Mouse (Mus musculus) forebrain, embryonic 13.5 days (tissue): ENCODE results near the gene Trub1. TPM values are rescaled to one million over a fixed set of nuclear protein-coding genes. Genes with fewer than 3 reads are reported as not detected.

ENCODE experiments used
- ATAC-seq: fragments of 200-750 bp; cut with Nextera tagmentation; 2 replicates; pipeline ENCODE4 v1.8.0; 2017
- H3K27ac ChIP-seq: fragments of 300-500 bp; sonication (generic); 2 replicates; pipeline ENCODE4 v1.5.1; 2015; ENCODE audit warnings: inconsistent platforms, mild to moderate bottlenecking, moderate library complexity
- H3K27me3 ChIP-seq: fragments of 300-500 bp; sonication (generic); 2 replicates; pipeline ENCODE4 v1.6.1; 2015; ENCODE audit warnings: mild to moderate bottlenecking, inconsistent platforms
- H3K36me3 ChIP-seq: fragments of 300-500 bp; sonication (generic); 2 replicates; pipeline ENCODE4 v1.6.1; 2015; ENCODE audit warnings: mild to moderate bottlenecking, inconsistent platforms; ENCODE audit not compliant: poor library complexity, severe bottlenecking
- H3K4me1 ChIP-seq: fragments of 300-500 bp; sonication (generic); 2 replicates; pipeline ENCODE4 v1.6.1; 2015; ENCODE audit warnings: inconsistent platforms
- H3K4me2 ChIP-seq: fragments of 300-500 bp; sonication (generic); 2 replicates; pipeline ENCODE4 v1.6.1; 2015; ENCODE audit warnings: inconsistent platforms, mild to moderate bottlenecking, moderate library complexity
- H3K4me3 ChIP-seq: fragments of 300-500 bp; sonication (generic); 2 replicates; pipeline ENCODE4 v1.5.1; 2015; ENCODE audit warnings: mild to moderate bottlenecking, inconsistent platforms
- H3K9ac ChIP-seq: fragments of 300-500 bp; sonication (generic); 2 replicates; pipeline ENCODE4 v1.6.1; 2015; ENCODE audit warnings: mild to moderate bottlenecking, inconsistent platforms
- H3K9me3 ChIP-seq: fragments of 300-500 bp; sonication (generic); replicated peaks from 2 replicates; pipeline ENCODE4 v1.6.1; 2016; ENCODE audit warnings: inconsistent platforms
- WGBS: fragments of 180-500 bp; shearing (Covaris S2); methylation state at CpG from one replicate; pipeline ENCODE4 v1.1.7; 2015; 5-methylcytosine and 5-hydroxymethylcytosine counted together
- polyA plus RNA-seq: library from polyadenylated mRNA; unstranded; fragments of >200 nt; fragmentation: Nextera tagmentation; extraction: Ambion mirVana; gene quantifications from 2 replicates; pipeline ENCODE4 v1.2.1, GENCODE M21; 2015

Gene Trub1
- polyA plus RNA-seq, 1 experiment from 2014 or later, result 14.8 TPM

DNA sequence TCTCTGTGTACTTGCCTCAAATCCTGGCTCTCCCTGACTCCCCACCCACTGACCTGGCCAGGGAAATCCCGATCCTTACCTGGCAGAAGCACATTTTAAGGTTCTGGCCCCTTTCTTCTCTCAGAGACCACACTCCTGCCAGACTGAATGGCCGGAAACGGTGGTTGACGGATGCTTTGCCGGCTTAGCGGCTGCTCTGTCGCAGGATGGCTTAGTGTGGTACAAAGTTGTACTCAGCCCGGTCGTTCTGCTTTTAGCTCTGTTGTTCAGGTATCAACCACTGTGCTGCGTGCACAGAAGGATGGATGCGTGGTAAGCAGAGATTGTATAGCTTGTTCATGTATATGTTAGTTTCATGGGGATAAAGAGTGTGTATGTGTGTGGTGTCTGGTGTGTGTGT is 25.3 kb downstream of the Trub1 start:
- no peaks in the 10 kb centered on the region for H3K27me3 ChIP-seq
- H3K4me2 ChIP-seq, result no peak overlapping the region
- no peaks in the 10 kb centered on the region for H3K9me3 ChIP-seq
- H3K4me3 ChIP-seq, result no peak overlapping the region
- H3K9ac ChIP-seq, result no peak overlapping the region
- no peak overlapping the region for H3K27ac ChIP-seq
- ATAC-seq, result no peak
- peaks cover 9% of the 10 kb centered on the region; the same call in 1 of the 2 replicates for H3K4me1 ChIP-seq
- WGBS, result 86% methylated on average over 11 of the region's 11 CpGs
- H3K36me3 ChIP-seq, result peaks cover 6% of the 10 kb centered on the region; the same call in 1 of the 2 replicates

DNA sequence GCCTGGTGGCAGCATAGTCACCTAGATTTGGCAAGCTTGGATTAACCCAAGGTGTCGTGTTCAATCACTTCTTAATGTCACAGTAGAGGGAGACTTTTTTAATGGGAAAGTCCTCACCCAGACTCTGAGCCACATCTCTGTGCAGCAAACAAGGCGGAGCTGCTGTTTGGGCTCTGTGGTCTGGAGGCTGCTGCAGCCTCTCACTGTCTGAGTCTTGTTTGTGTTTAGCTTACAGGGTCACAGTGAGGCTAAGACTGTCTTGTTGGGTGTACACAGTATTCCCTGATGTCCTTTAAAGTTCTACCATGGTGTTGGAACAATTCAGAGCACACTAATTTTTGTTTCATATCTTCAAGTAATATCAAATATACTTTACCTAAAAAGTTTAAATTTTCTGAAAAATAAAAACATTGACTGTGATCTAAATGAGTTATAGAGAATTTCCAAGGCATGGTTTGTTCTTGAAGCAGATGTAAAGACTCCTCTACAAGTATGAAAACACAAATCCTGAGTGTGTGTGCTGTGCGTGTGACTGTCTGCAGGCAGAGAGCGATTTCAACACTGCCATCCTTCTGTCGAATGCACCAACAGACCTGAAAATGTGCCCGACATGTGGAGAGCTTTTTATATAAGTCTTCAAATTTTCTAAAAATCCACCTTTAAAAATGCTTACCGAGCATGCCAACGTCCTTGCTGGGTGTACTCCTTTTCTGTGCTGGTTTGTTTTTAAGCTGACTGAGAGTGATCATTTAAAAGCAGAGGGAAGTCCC is 27.4 kb downstream of the Trub1 start:
- no peaks in the 10 kb centered on the region for H3K4me1 ChIP-seq
- H3K36me3 ChIP-seq, result peaks cover 4% of the 10 kb centered on the region; the same call in 1 of the 2 replicates
- no peaks in the 10 kb centered on the region for H3K27me3 ChIP-seq
- 87% methylated on average over 8 of the region's 8 CpGs for WGBS
- H3K27ac ChIP-seq, result no peak overlapping the region
- no peaks in the 10 kb centered on the region for H3K9me3 ChIP-seq
- H3K4me2 ChIP-seq, result no peak overlapping the region
- ATAC-seq, result no peak
- no peak overlapping the region for H3K4me3 ChIP-seq
- no peak overlapping the region for H3K9ac ChIP-seq

DNA sequence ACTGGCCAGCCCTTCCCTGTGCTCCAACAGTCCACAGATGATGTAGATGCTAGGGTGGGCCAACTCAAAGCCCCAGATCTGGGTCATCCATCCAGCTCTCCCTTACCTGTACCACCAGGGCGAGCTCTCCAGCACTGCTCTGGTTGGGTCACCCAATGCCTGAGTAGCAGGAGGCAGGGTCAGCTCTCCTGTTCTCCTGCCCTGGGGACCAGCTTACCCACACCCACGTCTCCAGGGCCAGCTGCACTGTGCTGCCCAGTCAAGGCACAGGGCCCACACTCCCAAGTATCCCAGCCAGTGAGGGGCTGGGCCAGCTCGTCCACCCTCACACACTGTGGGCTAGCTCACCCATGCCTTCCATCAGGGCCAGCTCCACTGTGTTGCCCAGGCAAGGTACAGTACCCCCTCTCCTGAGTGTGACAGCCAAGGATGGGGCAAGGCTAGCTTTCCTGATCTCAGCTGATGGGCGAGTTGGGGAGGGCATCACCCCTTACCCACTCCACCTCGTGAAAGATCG is 29.1 kb downstream of the Trub1 start:
- H3K4me1 ChIP-seq, result no peaks in the 10 kb centered on the region
- H3K36me3 ChIP-seq, result peaks cover 8% of the 10 kb centered on the region; the same call in 1 of the 2 replicates
- H3K4me3 ChIP-seq, result no peak overlapping the region
- H3K4me2 ChIP-seq, result no peak overlapping the region
- no peak overlapping the region for H3K27ac ChIP-seq
- no peak overlapping the region for H3K9ac ChIP-seq
- no peaks in the 10 kb centered on the region for H3K27me3 ChIP-seq
- no peak for ATAC-seq
- 88% methylated on average over 6 of the region's 6 CpGs for WGBS
- no peaks in the 10 kb centered on the region for H3K9me3 ChIP-seq

DNA sequence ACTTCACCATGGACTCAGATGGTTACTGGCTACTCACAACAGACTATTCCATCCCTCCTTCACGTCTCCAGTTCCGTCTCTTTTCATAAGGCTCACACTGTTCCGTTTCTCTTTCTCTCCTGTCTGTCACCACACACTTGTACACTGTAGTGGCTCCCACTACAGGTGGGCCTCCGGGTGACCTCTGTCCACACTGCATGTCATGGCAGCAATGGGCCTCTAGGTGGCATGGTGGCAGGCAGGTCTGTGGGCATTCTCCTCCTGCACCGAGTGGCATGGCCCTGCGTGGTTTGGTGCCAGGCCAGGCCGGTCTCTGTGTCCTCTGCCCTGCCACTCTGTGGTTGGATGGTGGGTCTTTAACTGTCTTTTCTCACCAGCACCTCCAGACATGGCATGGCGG is 30.1 kb downstream of the Trub1 start:
- no peaks in the 10 kb centered on the region for H3K9me3 ChIP-seq
- no peak overlapping the region for H3K27ac ChIP-seq
- ATAC-seq, result 0 out of 2 replicates have a peak, but pooled peaks have one; percentile 19
- no peak overlapping the region for H3K4me2 ChIP-seq
- 79% methylated on average over 8 of the region's 8 CpGs for WGBS
- no peak overlapping the region for H3K4me3 ChIP-seq
- no peaks in the 10 kb centered on the region for H3K27me3 ChIP-seq
- H3K4me1 ChIP-seq, result no peaks in the 10 kb centered on the region
- no peak overlapping the region for H3K9ac ChIP-seq
- H3K36me3 ChIP-seq, result peaks cover 8% of the 10 kb centered on the region; the same call in 1 of the 2 replicates

DNA sequence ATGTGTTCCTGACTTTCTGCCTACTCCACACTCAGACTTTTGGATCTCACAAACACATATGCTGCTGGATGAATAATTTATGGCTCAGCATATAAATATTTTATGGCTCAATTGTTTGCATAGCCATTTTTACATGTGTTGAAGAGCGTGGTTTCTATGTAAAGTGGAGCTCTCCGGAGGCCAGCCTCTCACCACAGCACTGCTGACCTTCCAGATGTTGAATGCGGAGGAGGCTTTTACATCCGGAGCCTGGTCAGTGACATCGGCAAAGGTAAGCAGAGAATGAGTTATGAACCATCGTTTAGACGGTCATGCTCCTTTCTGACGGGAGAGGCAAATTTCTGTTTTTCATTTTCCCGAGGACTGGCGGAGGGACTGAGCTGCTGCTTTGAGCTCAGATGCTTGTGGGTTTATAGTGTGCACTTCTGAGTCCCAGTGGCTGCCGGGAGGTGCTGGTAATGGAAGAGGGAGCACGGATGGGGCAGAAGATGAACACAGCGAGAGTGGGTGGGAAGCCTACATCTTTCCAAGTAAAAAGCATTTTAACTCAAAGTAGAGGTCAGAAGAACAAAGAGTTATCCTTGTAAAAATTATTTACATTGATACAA is 34.4 kb downstream of the Trub1 start:
- H3K36me3 ChIP-seq, result peaks cover 8% of the 10 kb centered on the region; the same call in 1 of the 2 replicates
- H3K9me3 ChIP-seq, result no peaks in the 10 kb centered on the region
- ATAC-seq, result no peak
- no peak overlapping the region for H3K27ac ChIP-seq
- H3K9ac ChIP-seq, result no peak overlapping the region
- H3K4me1 ChIP-seq, result peaks cover 5% of the 10 kb centered on the region; the same call in 1 of the 2 replicates
- 92% methylated on average over 13 of the region's 13 CpGs for WGBS
- H3K27me3 ChIP-seq, result no peaks in the 10 kb centered on the region
- no peak overlapping the region for H3K4me2 ChIP-seq
- no peak overlapping the region for H3K4me3 ChIP-seq

DNA sequence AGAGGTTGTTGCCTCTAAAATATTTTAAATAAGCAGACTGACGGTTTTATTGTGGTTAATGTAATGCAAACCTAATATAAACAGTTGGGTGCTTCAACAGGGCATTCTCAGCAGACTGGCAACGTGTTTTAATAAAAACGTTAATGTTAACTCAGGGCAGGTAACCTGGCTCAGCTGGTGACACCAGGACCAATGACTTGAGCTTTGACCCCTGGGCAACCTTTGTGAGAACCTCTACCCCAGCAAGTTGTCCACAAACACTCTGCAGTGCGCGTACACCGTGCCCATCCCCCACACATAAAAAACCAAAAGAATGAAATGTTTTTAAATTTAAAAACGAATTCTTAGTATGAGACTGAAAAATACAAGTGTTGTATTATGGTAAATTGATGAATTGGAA is 36.8 kb downstream of the Trub1 start:
- WGBS, result 89% methylated on average over 7 of the region's 7 CpGs
- Histone ChIP-seq H3K27ac (no peak overlapping the region), H3K9ac (no peak overlapping the region), H3K36me3 (peaks cover 4% of the 10 kb centered on the region; the same call in 1 of the 2 replicates), H3K4me1 (peaks cover 5% of the 10 kb centered on the region; the same call in 1 of the 2 replicates), H3K9me3 (no peaks in the 10 kb centered on the region), H3K4me2 (no peak overlapping the region), H3K27me3 (no peaks in the 10 kb centered on the region), H3K4me3 (no peak overlapping the region)
- no peak for ATAC-seq

DNA sequence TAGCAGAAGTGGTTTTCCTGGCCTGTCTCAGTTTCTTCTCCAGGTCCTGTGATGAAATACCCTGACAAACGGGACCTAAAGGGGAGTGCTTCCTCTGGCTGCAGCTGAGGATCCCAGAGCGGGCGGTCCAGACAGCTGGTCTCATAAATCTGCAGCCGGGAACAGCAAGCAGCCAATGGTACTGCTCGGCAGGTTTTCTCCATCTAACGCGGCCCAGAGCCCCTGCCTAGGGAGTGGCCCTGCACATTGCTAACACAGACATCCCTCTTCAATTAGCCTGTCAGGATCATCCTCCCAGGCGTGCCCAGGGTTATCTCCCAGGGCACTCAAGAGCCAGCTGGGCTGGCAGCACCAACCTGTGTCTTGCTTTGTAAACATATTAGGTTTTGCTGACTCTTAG is 38.3 kb downstream of the Trub1 start:
- H3K27me3 ChIP-seq, result no peaks in the 10 kb centered on the region
- H3K4me2 ChIP-seq, result no peak overlapping the region
- ATAC-seq, result no peak
- H3K9me3 ChIP-seq, result no peaks in the 10 kb centered on the region
- H3K27ac ChIP-seq, result no peak overlapping the region
- peak overlapping the region; percentile 30; the same call in 1 of the 2 replicates for H3K9ac ChIP-seq
- no peaks in the 10 kb centered on the region for H3K36me3 ChIP-seq
- WGBS, result 47% methylated on average over 8 of the region's 8 CpGs
- H3K4me3 ChIP-seq, result no peak overlapping the region
- peaks cover 5% of the 10 kb centered on the region; the same call in 1 of the 2 replicates for H3K4me1 ChIP-seq

DNA sequence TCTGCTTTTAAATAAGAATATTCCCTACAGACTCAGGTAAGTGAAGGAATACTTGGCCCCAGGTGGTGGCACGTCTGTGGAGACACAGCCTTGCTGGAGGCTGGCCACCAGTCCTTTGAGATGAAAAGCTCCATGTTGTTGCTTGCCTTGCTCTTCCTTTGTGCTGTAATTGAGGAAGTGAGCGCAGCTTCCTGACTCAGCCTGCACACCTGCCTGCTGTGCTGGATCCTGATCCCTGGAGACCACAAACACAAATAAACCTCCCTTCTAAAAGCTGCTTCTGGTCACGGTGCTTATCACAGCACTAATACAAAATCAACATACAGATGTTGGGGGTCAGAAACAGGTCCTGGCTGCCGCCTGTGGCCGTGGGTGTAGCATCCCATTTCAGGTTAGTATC is 41.3 kb downstream of the Trub1 start:
- no peaks in the 10 kb centered on the region for H3K27me3 ChIP-seq
- H3K4me3 ChIP-seq, result no peak overlapping the region
- no peak for ATAC-seq
- H3K4me2 ChIP-seq, result no peak overlapping the region
- H3K9me3 ChIP-seq, result no peaks in the 10 kb centered on the region
- no peak overlapping the region for H3K27ac ChIP-seq
- H3K4me1 ChIP-seq, result peaks cover 5% of the 10 kb centered on the region; the same call in 1 of the 2 replicates
- H3K9ac ChIP-seq, result no peak overlapping the region
- whole genome bisulfite sequencing, result 90% methylated on average over 5 of the region's 5 CpGs
- no peaks in the 10 kb centered on the region for H3K36me3 ChIP-seq

DNA sequence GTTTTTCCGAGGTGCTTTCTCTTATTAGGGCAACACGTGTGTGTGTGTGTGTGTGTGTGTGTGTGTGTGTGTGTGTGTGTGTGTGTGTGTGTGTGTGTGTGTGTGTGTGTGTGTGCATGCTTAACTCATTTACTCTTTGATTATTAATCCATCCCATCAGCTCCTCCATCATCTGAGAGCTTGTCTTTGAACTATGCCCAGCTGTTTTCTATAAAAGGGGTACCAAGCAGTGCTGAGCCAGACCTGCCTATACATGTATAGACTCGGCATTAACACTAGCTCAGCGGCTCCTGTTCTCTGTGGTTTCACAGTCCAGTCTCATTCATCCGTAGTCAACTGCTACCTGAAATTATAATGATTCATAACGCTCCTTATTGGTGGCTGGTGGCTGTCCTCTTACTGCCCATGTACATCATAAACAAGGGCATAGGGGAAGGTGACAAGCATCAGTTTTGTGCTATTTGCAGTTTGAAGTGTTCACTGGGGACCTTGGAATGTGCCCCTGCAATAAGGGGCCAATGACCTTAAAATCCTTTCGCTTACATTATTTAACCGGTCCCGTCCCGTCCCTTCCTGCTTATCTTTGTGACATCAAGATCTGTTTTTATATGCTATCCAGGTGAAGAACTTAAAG is 45.5 kb downstream of the Trub1 start:
- Histone ChIP-seq H3K4me1 (no peaks in the 10 kb centered on the region), H3K27me3 (no peaks in the 10 kb centered on the region), H3K36me3 (no peaks in the 10 kb centered on the region), H3K27ac (no peak overlapping the region), H3K9ac (no peak overlapping the region), H3K9me3 (no peaks in the 10 kb centered on the region), H3K4me2 (no peak overlapping the region), H3K4me3 (no peak overlapping the region)
- WGBS, result 88% methylated on average over 10 of the region's 10 CpGs
- ATAC-seq, result no peak

DNA sequence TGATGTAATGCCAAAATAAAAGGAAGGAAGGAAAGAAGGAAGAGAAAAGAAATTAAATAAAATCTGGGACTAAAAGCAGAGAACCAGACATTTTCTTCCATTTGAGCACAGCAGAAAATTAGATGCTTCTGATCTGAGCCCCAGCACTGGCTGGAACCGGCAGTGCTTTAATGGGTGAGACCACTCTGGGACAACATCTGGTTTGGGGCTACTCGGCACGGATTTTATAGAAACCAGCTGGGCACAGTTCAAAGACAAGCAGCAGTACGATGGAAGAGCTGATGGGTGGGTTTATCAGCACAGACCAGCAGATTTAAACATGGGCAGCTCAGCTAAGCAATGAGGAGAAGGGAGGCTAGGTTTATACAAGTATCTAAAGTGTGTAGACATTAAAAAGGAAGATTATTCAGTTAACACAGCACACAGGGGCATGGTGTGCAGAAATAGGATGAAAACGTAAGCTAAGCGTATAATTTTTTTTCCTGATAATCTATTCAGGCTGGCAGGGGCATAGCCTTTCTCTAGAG is 46.2 kb downstream of the Trub1 start:
- no peak overlapping the region for H3K4me3 ChIP-seq
- no peaks in the 10 kb centered on the region for H3K36me3 ChIP-seq
- no peak for ATAC-seq
- no peak overlapping the region for H3K9ac ChIP-seq
- H3K27me3 ChIP-seq, result no peaks in the 10 kb centered on the region
- H3K4me2 ChIP-seq, result no peak overlapping the region
- H3K27ac ChIP-seq, result no peak overlapping the region
- no peaks in the 10 kb centered on the region for H3K4me1 ChIP-seq
- H3K9me3 ChIP-seq, result no peaks in the 10 kb centered on the region
- 83% methylated on average over 6 of the region's 6 CpGs for WGBS

DNA sequence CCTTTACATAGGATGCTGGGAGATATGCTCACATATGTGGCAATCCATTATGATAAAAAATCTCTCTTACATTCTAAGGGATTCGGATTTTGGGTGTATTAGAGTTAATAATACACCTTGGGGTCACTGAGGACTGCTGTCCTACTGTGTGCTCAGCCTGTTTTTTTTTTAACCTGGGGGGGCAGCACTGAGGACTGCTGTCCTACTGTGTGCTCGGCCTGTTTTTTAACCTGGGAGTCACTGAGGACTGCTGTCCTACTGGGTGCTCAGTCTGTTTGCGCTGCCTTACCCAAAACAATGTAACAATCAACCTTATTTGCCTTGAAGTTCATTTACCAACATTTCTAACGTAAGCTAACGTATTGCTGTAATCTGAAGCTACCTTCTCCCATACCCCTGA is 47.5 kb downstream of the Trub1 start:
- ATAC-seq, result no peak
- H3K4me1 ChIP-seq, result 0 out of 2 replicates have a peak, but pooled peaks cover 3% of the 10 kb centered on the region

DNA sequence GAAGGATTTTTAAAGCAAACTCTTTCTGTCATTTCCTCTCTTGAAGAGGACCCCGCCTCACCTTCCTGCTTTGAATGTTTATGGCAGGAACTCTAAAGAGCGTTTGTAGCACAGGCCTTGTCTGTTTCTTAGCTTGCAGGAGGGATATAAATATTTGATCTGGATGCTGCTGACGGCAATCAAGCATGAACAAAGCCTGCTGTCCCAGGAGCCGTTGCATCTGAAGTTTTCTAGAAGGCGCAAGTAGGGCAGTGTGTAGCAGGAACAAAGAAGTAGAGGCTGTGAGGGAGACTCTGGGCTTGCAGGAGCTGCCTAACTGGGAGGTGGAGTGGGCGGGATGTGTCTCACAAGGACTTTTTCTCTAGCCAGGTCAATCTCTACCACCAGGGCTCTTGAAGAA is 50.4 kb downstream of the Trub1 start:
- 71% methylated on average over 6 of the region's 6 CpGs for WGBS
- no peak for ATAC-seq
- H3K4me1 ChIP-seq, result peaks cover 9% of the 10 kb centered on the region; the same call in 1 of the 2 replicates

More for the DNA sequence above, 47.5 kb downstream of the Trub1 start:
- H3K27ac ChIP-seq, result no peak overlapping the region
- H3K27me3 ChIP-seq, result no peaks in the 10 kb centered on the region
- H3K9me3 ChIP-seq, result no peaks in the 10 kb centered on the region
- no peak overlapping the region for H3K9ac ChIP-seq
- no peak overlapping the region for H3K4me3 ChIP-seq
- 96% methylated on average over 5 of the region's 5 CpGs for WGBS
- no peaks in the 10 kb centered on the region for H3K36me3 ChIP-seq
- no peak overlapping the region for H3K4me2 ChIP-seq

More for the DNA sequence above, 50.4 kb downstream of the Trub1 start:
- Histone ChIP-seq H3K27me3 (no peaks in the 10 kb centered on the region), H3K36me3 (no peaks in the 10 kb centered on the region), H3K9me3 (no peaks in the 10 kb centered on the region), H3K9ac (no peak overlapping the region), H3K4me2 (no peak overlapping the region), H3K4me3 (no peak overlapping the region), H3K27ac (no peak overlapping the region)
